Mouse (Mus musculus): Measurements from ENCODE around the gene Rtl5. TPM values are rescaled to one million over a fixed set of nuclear protein-coding genes. Genes with fewer than 3 reads are reported as not detected.
A peak's percentile ranks its signal among the peaks of the same experiment; 100 is the strongest.

Gene Rtl5
- polyA plus RNA-seq, 1 experiment, result 0.15 TPM

GRCm38 (mm10) chrX:102068811-102069540 is 2.1 kb downstream of the Rtl5 start:
- no peaks in the 10 kb centered on the region for H3K79me3 ChIP-seq (ENCODE audit: low read depth)
- no peak for TF ChIP-seq CEBPB (IDR thresholded peaks at IDR 0.05; ENCODE audit: low read depth)
- TF ChIP-seq MAX (IDR thresholded peaks at IDR 0.05), result no peak
- no peak for TF ChIP-seq USF1 (IDR thresholded peaks at IDR 0.05; ENCODE audit: low read depth)
- TF ChIP-seq MYOG (IDR thresholded peaks at IDR 0.05; ENCODE audit: control insufficient read depth, extremely low read depth, insufficient read length), result no peak
- no peak for TF ChIP-seq FOSL1 (IDR thresholded peaks at IDR 0.05; ENCODE audit: insufficient read depth, low read length, poor library complexity, severe bottlenecking)
- TF ChIP-seq CTCF (IDR thresholded peaks at IDR 0.05; ENCODE audit: control insufficient read depth, insufficient read depth, insufficient read length), result no peak
- TF ChIP-seq MYOD1 (IDR thresholded peaks at IDR 0.05; ENCODE audit: control insufficient read depth, insufficient read length, low read depth), result no peak
- no peaks in the 10 kb centered on the region for H3K79me2 ChIP-seq (ENCODE audit: control insufficient read depth, insufficient read depth)
- H3K36me3 ChIP-seq (ENCODE audit: control insufficient read depth, insufficient read depth), result no peaks in the 10 kb centered on the region
- no peak overlapping the region for H3K4me3 ChIP-seq (ENCODE audit: insufficient read depth, poor library complexity, severe bottlenecking)
- H3ac ChIP-seq (ENCODE audit: control insufficient read depth, insufficient read length, low read depth), result no peak overlapping the region
- H3K27me3 ChIP-seq (ENCODE audit: control insufficient read depth, insufficient read depth, insufficient read length), result no peaks in the 10 kb centered on the region

GRCm38 (mm10) chrX:102067118-102067517 is 4.0 kb downstream of the Rtl5 start:
- H3K79me2 ChIP-seq (ENCODE audit: control insufficient read depth, insufficient read depth), result no peaks in the 10 kb centered on the region
- H3K4me3 ChIP-seq (ENCODE audit: insufficient read depth, poor library complexity, severe bottlenecking), result no peak overlapping the region
- TF ChIP-seq FOSL1 (IDR thresholded peaks at IDR 0.05; ENCODE audit: insufficient read depth, low read length, poor library complexity, severe bottlenecking) (no peak), MAX (IDR thresholded peaks at IDR 0.05) (no peak), USF1 (IDR thresholded peaks at IDR 0.05; ENCODE audit: low read depth) (no peak), CEBPB (IDR thresholded peaks at IDR 0.05; ENCODE audit: low read depth) (no peak), MYOG (IDR thresholded peaks at IDR 0.05; ENCODE audit: control insufficient read depth, extremely low read depth, insufficient read length) (no peak), CTCF (IDR thresholded peaks at IDR 0.05; ENCODE audit: control insufficient read depth, insufficient read depth, insufficient read length) (no peak), MYOD1 (IDR thresholded peaks at IDR 0.05; ENCODE audit: control insufficient read depth, insufficient read length, low read depth) (no peak)
- no peaks in the 10 kb centered on the region for H3K79me3 ChIP-seq (ENCODE audit: low read depth)
- H3ac ChIP-seq (ENCODE audit: control insufficient read depth, insufficient read length, low read depth), result no peak overlapping the region
- H3K27me3 ChIP-seq (ENCODE audit: control insufficient read depth, insufficient read depth, insufficient read length), result no peaks in the 10 kb centered on the region
- no peaks in the 10 kb centered on the region for H3K36me3 ChIP-seq (ENCODE audit: control insufficient read depth, insufficient read depth)

- H3ac ChIP-seq (ENCODE audit: control insufficient read depth, insufficient read length, low read depth), result no peak overlapping the region
- no peak overlapping the region for H3K4me3 ChIP-seq (ENCODE audit: insufficient read depth, poor library complexity, severe bottlenecking)
- H3K36me3 ChIP-seq (ENCODE audit: control insufficient read depth, insufficient read depth), result no peaks in the 10 kb centered on the region
- no peaks in the 10 kb centered on the region for H3K79me3 ChIP-seq (ENCODE audit: low read depth)
- TF ChIP-seq CTCF (IDR thresholded peaks at IDR 0.05; ENCODE audit: control insufficient read depth, insufficient read depth, insufficient read length), result peak; percentile 68
- no peak for TF ChIP-seq MAX (IDR thresholded peaks at IDR 0.05)
- no peak for TF ChIP-seq FOSL1 (IDR thresholded peaks at IDR 0.05; ENCODE audit: insufficient read depth, low read length, poor library complexity, severe bottlenecking)
- no peak for TF ChIP-seq USF1 (IDR thresholded peaks at IDR 0.05; ENCODE audit: low read depth)
- no peak for TF ChIP-seq CEBPB (IDR thresholded peaks at IDR 0.05; ENCODE audit: low read depth)
- H3K79me2 ChIP-seq (ENCODE audit: control insufficient read depth, insufficient read depth), result no peaks in the 10 kb centered on the region
- H3K27me3 ChIP-seq (ENCODE audit: control insufficient read depth, insufficient read depth, insufficient read length), result no peaks in the 10 kb centered on the region
Observed at GRCm38 (mm10) chrX:102066134-102066533, 5.0 kb downstream of the Rtl5 start.

GRCm38 (mm10) chrX:102065213-102065775 is 5.8 kb downstream of the Rtl5 start:
- Histone ChIP-seq H3ac (ENCODE audit: control insufficient read depth, insufficient read length, low read depth) (no peak overlapping the region), H3K4me3 (ENCODE audit: insufficient read depth, poor library complexity, severe bottlenecking) (no peak overlapping the region), H3K27me3 (ENCODE audit: control insufficient read depth, insufficient read depth, insufficient read length) (no peaks in the 10 kb centered on the region), H3K79me2 (ENCODE audit: control insufficient read depth, insufficient read depth) (no peaks in the 10 kb centered on the region), H3K36me3 (ENCODE audit: control insufficient read depth, insufficient read depth) (no peaks in the 10 kb centered on the region), H3K79me3 (ENCODE audit: low read depth) (no peaks in the 10 kb centered on the region)
- TF ChIP-seq FOSL1 (IDR thresholded peaks at IDR 0.05; ENCODE audit: insufficient read depth, low read length, poor library complexity, severe bottlenecking), result no peak
- no peak for TF ChIP-seq MYOD1 (IDR thresholded peaks at IDR 0.05; ENCODE audit: control insufficient read depth, insufficient read length, low read depth)
- no peak for TF ChIP-seq MYOG (IDR thresholded peaks at IDR 0.05; ENCODE audit: control insufficient read depth, extremely low read depth, insufficient read length)

GRCm38 (mm10) chrX:102064062-102064461 is 7.0 kb downstream of the Rtl5 start:
- no peaks in the 10 kb centered on the region for H3K79me3 ChIP-seq (ENCODE audit: low read depth)
- no peaks in the 10 kb centered on the region for H3K36me3 ChIP-seq (ENCODE audit: control insufficient read depth, insufficient read depth)
- TF ChIP-seq USF1 (IDR thresholded peaks at IDR 0.05; ENCODE audit: low read depth) (no peak), MYOG (IDR thresholded peaks at IDR 0.05; ENCODE audit: control insufficient read depth, extremely low read depth, insufficient read length) (no peak), CEBPB (IDR thresholded peaks at IDR 0.05; ENCODE audit: low read depth) (no peak), FOSL1 (IDR thresholded peaks at IDR 0.05; ENCODE audit: insufficient read depth, low read length, poor library complexity, severe bottlenecking) (no peak), CTCF (IDR thresholded peaks at IDR 0.05; ENCODE audit: control insufficient read depth, insufficient read depth, insufficient read length) (no peak), MYOD1 (IDR thresholded peaks at IDR 0.05; ENCODE audit: control insufficient read depth, insufficient read length, low read depth) (no peak), MAX (IDR thresholded peaks at IDR 0.05) (no peak)
- H3ac ChIP-seq (ENCODE audit: control insufficient read depth, insufficient read length, low read depth), result no peak overlapping the region
- no peak overlapping the region for H3K4me3 ChIP-seq (ENCODE audit: insufficient read depth, poor library complexity, severe bottlenecking)
- H3K79me2 ChIP-seq (ENCODE audit: control insufficient read depth, insufficient read depth), result no peaks in the 10 kb centered on the region
- H3K27me3 ChIP-seq (ENCODE audit: control insufficient read depth, insufficient read depth, insufficient read length), result no peaks in the 10 kb centered on the region

Measured in C2C12 (cell line).